Mouse (Mus musculus) testis, adult 2 months (tissue): ENCODE measurements around the gene Hist1h4a.

ENCODE experiments used
- CTCF ChIP-seq: fragments of 200-500 bp; IDR thresholded peaks from 2 replicates; pipeline ENCODE4 v1.5.1; 2012; ENCODE audit warnings: low read depth, mild to moderate bottlenecking, inconsistent platforms, low read length, moderate library complexity; ENCODE audit not compliant: control insufficient read depth, insufficient read depth, insufficient replicate concordance
- POLR2A ChIP-seq: fragments of 200-500 bp; IDR thresholded peaks from 2 replicates; pipeline ENCODE4 v1.6.1; 2012; ENCODE audit warnings: low read depth, mild to moderate bottlenecking, inconsistent platforms, low read length, moderate library complexity; ENCODE audit not compliant: control insufficient read depth

GRCm38 (mm10) chr13:23765172-23765513 is 4.1 kb upstream of the Hist1h4a start:
- TF ChIP-seq CTCF: no peak
- TF ChIP-seq POLR2A: no peak
